Mouse (Mus musculus): ENCODE measurements around the gene Slc19a1. TPM values are rescaled to one million over a fixed set of nuclear protein-coding genes. Genes with fewer than 3 reads are reported as not detected.

Slc19a1 gene
- polyA plus RNA-seq (2015; fragmentation: Illumina TruSeq; extraction: RNeasy Lipid Tissue Mini Kit (QIAGEN cat#74804); ENCODE audit: insufficient read depth, low read depth, low replicate concordance) = 2.3 TPM

DNA sequence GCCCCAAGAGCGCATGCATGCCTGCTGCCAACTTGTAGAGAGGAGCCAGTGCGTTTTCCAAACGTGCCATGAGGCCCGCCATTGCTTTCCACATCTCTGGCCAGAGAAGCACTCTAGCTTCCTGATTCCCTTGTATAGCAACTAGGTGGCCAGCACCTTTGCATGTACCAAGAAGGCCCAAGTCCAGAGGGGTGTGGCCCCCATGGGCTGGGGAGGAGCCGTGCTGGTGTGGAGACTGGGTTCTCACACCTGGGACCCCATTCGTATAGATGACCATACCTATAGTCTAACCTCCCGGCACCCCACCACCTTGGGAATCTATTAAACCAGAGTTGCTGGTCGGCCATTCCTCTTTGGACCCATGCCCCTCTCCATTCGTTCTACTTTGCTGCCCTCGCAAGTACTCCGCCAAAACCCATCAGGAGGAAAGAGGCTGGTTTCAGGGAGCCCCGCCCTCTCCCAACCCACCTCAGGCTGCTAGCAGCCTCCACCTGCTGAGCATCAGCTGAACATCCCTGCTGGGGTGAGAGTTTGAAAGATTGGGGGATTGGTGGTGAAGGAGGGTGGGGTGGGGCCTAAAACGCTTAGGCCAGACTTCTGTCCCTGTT, at the start of gene Slc19a1:
Gene Slc19a1 (plus strand): TSS at position 474 of the 608 bp plus-strand sequence.

Other genes with a start within 250 kb of the Slc19a1 start
- 8.3 TPM for gene Pcbp3, start 70.4 kb upstream of the Slc19a1 start, polyA plus RNA-seq (2015; fragmentation: Illumina TruSeq; extraction: RNeasy Lipid Tissue Mini Kit (QIAGEN cat#74804); ENCODE audit: insufficient read depth, low read depth, low replicate concordance)
- gene Col18a1, start 134.3 kb downstream of the Slc19a1 start, polyA plus RNA-seq (2015; fragmentation: Illumina TruSeq; extraction: RNeasy Lipid Tissue Mini Kit (QIAGEN cat#74804); ENCODE audit: insufficient read depth, low read depth, low replicate concordance) = 10.9 TPM
- 20.1 TPM for gene Pofut2, start 227.0 kb downstream of the Slc19a1 start, polyA plus RNA-seq (2015; fragmentation: Illumina TruSeq; extraction: RNeasy Lipid Tissue Mini Kit (QIAGEN cat#74804); ENCODE audit: insufficient read depth, low read depth, low replicate concordance)

Data from pancreas, adult 10 weeks (tissue).